ENCODE assay signal across 8 mouse cellular contexts in the genomic region with DNA sequence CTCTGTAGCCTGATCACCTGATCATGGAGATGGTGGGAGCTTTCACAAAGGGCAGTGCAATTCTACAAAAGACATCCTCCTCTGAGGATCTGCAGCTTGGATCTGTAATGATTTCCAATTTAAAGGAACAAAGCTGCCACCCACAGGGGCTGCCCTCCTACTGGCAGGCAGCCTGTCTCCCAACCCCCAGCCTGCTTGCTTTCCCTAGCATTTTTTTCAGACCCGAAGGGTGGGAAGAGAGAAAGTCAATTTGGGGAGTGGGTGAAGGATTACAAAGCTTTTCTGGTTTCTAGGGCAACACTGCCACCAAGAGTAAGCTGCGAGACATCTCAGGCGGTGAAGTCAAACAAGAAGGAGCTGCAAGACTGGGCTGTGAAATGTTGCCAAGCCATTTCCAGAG. TPM values are rescaled to one million over a fixed set of nuclear protein-coding genes. Genes with fewer than 3 reads are reported as not detected.
A peak's percentile ranks its signal among the peaks of the same experiment; 100 is the strongest.
DNase-seq lines count a peak whose midpoint lies in the region; ATAC-seq and TF ChIP-seq lines count a peak whose summit lies in the region.

No protein-coding gene starts in this region.

- no peak for DNase-seq in kidney, adult 2 months
- DNase-seq in adipocyte (ENCODE audit: low spot score), result peak; percentile 62
- DNase-seq in hindbrain, embryonic 10.5 days (ENCODE audit: low spot score), result peak; percentile 73
- DNase-seq in limb, embryonic 10.5 days (ENCODE audit: low spot score), result peak; percentile 67
- DNase-seq in retina, postnatal 7 days (ENCODE audit: low read depth, low spot score), result peak; percentile 77
- no peak for DNase-seq in testis, postnatal 14 days (ENCODE audit: low spot score)
- DNase-seq in spleen, postnatal 10 days (ENCODE audit: low spot score in 2 of 2), result no peak

- H3K9me3 ChIP-seq in kidney, embryonic 14.5 days (ENCODE audit: control insufficient read depth, low read length), result no peaks in the 10 kb centered on the region
- H3K9me3 ChIP-seq in hindbrain, embryonic 10.5 days, result no peaks in the 10 kb centered on the region; the same call in 1 of the 2 replicates
- no peaks in the 10 kb centered on the region for H3K9me3 ChIP-seq in limb, embryonic 10.5 days (replicated peaks)

- no peaks in the 10 kb centered on the region for H3K27me3 ChIP-seq in kidney, embryonic 14.5 days (ENCODE audit: control insufficient read depth, insufficient read depth, low read length)
- H3K27me3 ChIP-seq in kidney, adult 2 months (replicated peaks; ENCODE audit: control insufficient read depth, insufficient read depth, low read length), result no peaks in the 10 kb centered on the region
- H3K27me3 ChIP-seq in hindbrain, embryonic 10.5 days (ENCODE audit: insufficient read depth, poor library complexity, severe bottlenecking), result no peaks in the 10 kb centered on the region
- no peaks in the 10 kb centered on the region for H3K27me3 ChIP-seq in limb, embryonic 10.5 days (ENCODE audit: low read depth, poor library complexity, severe bottlenecking)

- H3K4me2 ChIP-seq in kidney, embryonic 14.5 days (replicated peaks; ENCODE audit: low read depth, low read length), result 0 out of 2 replicates have a peak overlapping the region, but pooled peaks have one; percentile 4

- no peak overlapping the region for H3K4me3 ChIP-seq in kidney, embryonic 14.5 days (ENCODE audit: low read length)
- H3K4me3 ChIP-seq in kidney, adult 2 months (ENCODE audit: insufficient read depth, low read depth, low read length), result no peak overlapping the region
- H3K4me3 ChIP-seq in hindbrain, embryonic 10.5 days, result no peak overlapping the region
- H3K4me3 ChIP-seq in limb, embryonic 10.5 days, result no peak overlapping the region

- TF ChIP-seq CTCF in kidney, adult 2 months (conservative IDR thresholded peaks at IDR 0.05; ENCODE audit: insufficient read depth, insufficient read length, low read depth, low read length), result no peak; the same call in 1 of the 2 replicates

- no peaks in the 10 kb centered on the region for H3K36me3 ChIP-seq in kidney, embryonic 14.5 days (ENCODE audit: control insufficient read depth, insufficient read depth, low read length)
- no peaks in the 10 kb centered on the region for H3K36me3 ChIP-seq in kidney, adult 2 months (ENCODE audit: control insufficient read depth, insufficient read depth, low read length)
- no peaks in the 10 kb centered on the region for H3K36me3 ChIP-seq in hindbrain, embryonic 10.5 days
- no peaks in the 10 kb centered on the region for H3K36me3 ChIP-seq in limb, embryonic 10.5 days

- no peak for TF ChIP-seq POLR2A in kidney, adult 2 months (IDR thresholded peaks at IDR 0.05; ENCODE audit: low read depth, low read length)

- H3K9ac ChIP-seq in kidney, embryonic 14.5 days (ENCODE audit: low read depth, low read length), result no peak overlapping the region

- 28% methylated on average over 3 of the region's 3 CpGs for WGBS in kidney, embryonic 14.5 days
- 12% methylated on average over 3 of the region's 3 CpGs for WGBS in kidney, adult 2 months
- 18% methylated on average over 3 of the region's 3 CpGs for WGBS in hindbrain, embryonic 10.5 days
- 13% methylated on average over 3 of the region's 3 CpGs for WGBS in limb, embryonic 10.5 days

- 0 out of 2 replicates have a peak, but pooled peaks have one; percentile 24 for ATAC-seq in kidney, embryonic 14.5 days (ENCODE audit: low FRiP score, low TSS enrichment)

- H3K4me1 ChIP-seq in kidney, embryonic 14.5 days (ENCODE audit: control insufficient read depth, insufficient read depth, low read length), result no peaks in the 10 kb centered on the region
- H3K4me1 ChIP-seq in kidney, adult 2 months (ENCODE audit: control insufficient read depth, insufficient read depth, low read length), result peaks cover 3% of the 10 kb centered on the region; the same call in 1 of the 2 replicates
- peaks cover 8% of the 10 kb centered on the region for H3K4me1 ChIP-seq in hindbrain, embryonic 10.5 days (replicated peaks)
- H3K4me1 ChIP-seq in limb, embryonic 10.5 days, result peaks cover 6% of the 10 kb centered on the region; the same call in 1 of the 2 replicates

- H3K27ac ChIP-seq in kidney, embryonic 14.5 days (ENCODE audit: low read depth, low read length), result no peak overlapping the region
- no peak overlapping the region for H3K27ac ChIP-seq in kidney, adult 2 months (ENCODE audit: insufficient read depth, low read depth, low read length)
- peak overlapping the region; percentile 54 for H3K27ac ChIP-seq in hindbrain, embryonic 10.5 days
- peak overlapping the region; percentile 70; the same call in 1 of the 2 replicates for H3K27ac ChIP-seq in limb, embryonic 10.5 days

RNA-seq across cellular contexts. Expression of gene Was, which starts 10.7 kb away (rescaled TPM):
- polyA plus RNA-seq in kidney, embryonic 14.5 days (2014; fragmentation: Nextera tagmentation; extraction: Ambion mirVana), result 0.27 and 0.51 TPM in 2 replicates
- 1.4 and 3.4 TPM in 2 replicates for polyA plus RNA-seq in kidney, adult 2 months (2012; rRNA removed)
- polyA plus RNA-seq in hindbrain, embryonic 10.5 days (2016; fragmentation: Nextera tagmentation; extraction: Ambion mirVana), result 0.15 and 0.24 TPM in 2 replicates
- 0.14 and 0.18 TPM in 2 replicates for polyA plus RNA-seq in limb, embryonic 10.5 days (2016; fragmentation: Nextera tagmentation; extraction: Ambion mirVana)

RNA-seq across cellular contexts. Expression of gene Suv39h1, which starts 26.5 kb away (rescaled TPM):
- polyA plus RNA-seq in kidney, embryonic 14.5 days (2014; fragmentation: Nextera tagmentation; extraction: Ambion mirVana), result 52.0 and 79.3 TPM in 2 replicates
- polyA plus RNA-seq in kidney, adult 2 months (2012; rRNA removed), result 7.6 and 8.4 TPM in 2 replicates
- 74.9 and 90.9 TPM in 2 replicates for polyA plus RNA-seq in hindbrain, embryonic 10.5 days (2016; fragmentation: Nextera tagmentation; extraction: Ambion mirVana)
- 106 and 111 TPM in 2 replicates for polyA plus RNA-seq in limb, embryonic 10.5 days (2016; fragmentation: Nextera tagmentation; extraction: Ambion mirVana)

RNA-seq across cellular contexts. Expression of gene Wdr13, which starts 31.7 kb away (rescaled TPM):
- polyA plus RNA-seq in kidney, embryonic 14.5 days (2014; fragmentation: Nextera tagmentation; extraction: Ambion mirVana), result 19.3 and 21.3 TPM in 2 replicates
- 58.4 and 84.2 TPM in 2 replicates for polyA plus RNA-seq in kidney, adult 2 months (2012; rRNA removed)
- polyA plus RNA-seq in hindbrain, embryonic 10.5 days (2016; fragmentation: Nextera tagmentation; extraction: Ambion mirVana), result 25.8 and 26.7 TPM in 2 replicates
- polyA plus RNA-seq in limb, embryonic 10.5 days (2016; fragmentation: Nextera tagmentation; extraction: Ambion mirVana), result 13.9 and 18.7 TPM in 2 replicates

RNA-seq across cellular contexts. Expression of gene Rbm3, which starts 44.7 kb away (rescaled TPM):
- polyA plus RNA-seq in kidney, embryonic 14.5 days (2014; fragmentation: Nextera tagmentation; extraction: Ambion mirVana), result 606 and 668 TPM in 2 replicates
- 41.6 and 50.8 TPM in 2 replicates for polyA plus RNA-seq in kidney, adult 2 months (2012; rRNA removed)
- 402 and 425 TPM in 2 replicates for polyA plus RNA-seq in hindbrain, embryonic 10.5 days (2016; fragmentation: Nextera tagmentation; extraction: Ambion mirVana)
- 505 and 510 TPM in 2 replicates for polyA plus RNA-seq in limb, embryonic 10.5 days (2016; fragmentation: Nextera tagmentation; extraction: Ambion mirVana)

Comparison
In these comparisons a context has a peak if more than half of its experiments do, and no peak if none do; other contexts are left out.
1. H3K27ac ChIP-seq: peak in hindbrain, embryonic 10.5 days (single experiment) and limb, embryonic 10.5 days (single experiment); none in kidney, embryonic 14.5 days (single experiment) and kidney, adult 2 months (single experiment).
2. DNase-seq: peak in adipocyte (single experiment), hindbrain, embryonic 10.5 days (single experiment), limb, embryonic 10.5 days (single experiment) and retina, postnatal 7 days (single experiment); none in kidney, adult 2 months (single experiment), testis, postnatal 14 days (single experiment) and spleen, postnatal 10 days (0 of 2).